Mouse (Mus musculus): ENCODE results near the gene Vsig1.

The Vsig1 gene

GRCm38 (mm10) chrX:140907360-140907759 is at the start of gene Vsig1:
Gene Vsig1 (plus strand): TSS chrX:140907608.
- DNase-seq (ENCODE audit: low spot score in 2 of 2) = no peak

GRCm38 (mm10) chrX:140862760-140863159 is 44.6 kb upstream of the Vsig1 start:
- DNase-seq (ENCODE audit: low spot score in 2 of 2) = no peak

- no peak for DNase-seq (ENCODE audit: low spot score in 2 of 2)
These were observed 44.0 kb upstream of the Vsig1 start for GRCm38 (mm10) chrX:140863431-140863830.

GRCm38 (mm10) chrX:140887193-140887592 is 20.2 kb upstream of the Vsig1 start:
- DNase-seq (ENCODE audit: low spot score in 2 of 2) = no peak

- no peak for DNase-seq (ENCODE audit: low spot score in 2 of 2)
These were observed 15.6 kb upstream of the Vsig1 start for GRCm38 (mm10) chrX:140891796-140892195.

- DNase-seq (ENCODE audit: low spot score in 2 of 2) = no peak
These were observed 3.9 kb upstream of the Vsig1 start for GRCm38 (mm10) chrX:140903487-140903886.

- DNase-seq (ENCODE audit: low spot score in 2 of 2) = no peak
These were observed 13.9 kb downstream of the Vsig1 start for GRCm38 (mm10) chrX:140921321-140921720.

- DNase-seq (ENCODE audit: low spot score in 2 of 2) = no peak
These were observed 24.7 kb downstream of the Vsig1 start for GRCm38 (mm10) chrX:140932066-140932465.

GRCm38 (mm10) chrX:140933263-140933662 is 25.9 kb downstream of the Vsig1 start:
- no peak for DNase-seq (ENCODE audit: low spot score in 2 of 2)

GRCm38 (mm10) chrX:140936271-140936670 is 28.9 kb downstream of the Vsig1 start:
- no peak for DNase-seq (ENCODE audit: low spot score in 2 of 2)

GRCm38 (mm10) chrX:140953618-140954017 is 46.2 kb downstream of the Vsig1 start:
- peak; percentile 16 to 32 for DNase-seq (ENCODE audit: low spot score in 2 of 2)

- DNase-seq (ENCODE audit: low spot score in 2 of 2) = peak; percentile 89 to 94
These were observed 49.0 kb downstream of the Vsig1 start, which contains the start of the genes Psmd10 and Atg4a for GRCm38 (mm10) chrX:140956272-140956940. Gene Psmd10 (minus strand): TSS chrX:140956728. Gene Atg4a (plus strand): TSS chrX:140956907.

- no peak for DNase-seq (ENCODE audit: low spot score in 2 of 2)
These were observed 49.6 kb downstream of the Vsig1 start for GRCm38 (mm10) chrX:140956959-140957358.

- DNase-seq (ENCODE audit: low spot score in 2 of 2) = no peak
These were observed 71.5 kb downstream of the Vsig1 start for GRCm38 (mm10) chrX:140978943-140979342.

- DNase-seq (ENCODE audit: low spot score in 2 of 2) = no peak
These were observed 72.1 kb downstream of the Vsig1 start for GRCm38 (mm10) chrX:140979546-140979945.

- no peak for DNase-seq (ENCODE audit: low spot score in 2 of 2)
These were observed 72.8 kb downstream of the Vsig1 start for GRCm38 (mm10) chrX:140980163-140980562.

- DNase-seq (ENCODE audit: low spot score in 2 of 2) = no peak
These were observed 76.0 kb downstream of the Vsig1 start for GRCm38 (mm10) chrX:140983206-140983960.

- DNase-seq (ENCODE audit: low spot score in 2 of 2) = no peak
These were observed 77.4 kb downstream of the Vsig1 start for GRCm38 (mm10) chrX:140984795-140985194.

GRCm38 (mm10) chrX:140985256-140985655 is 77.8 kb downstream of the Vsig1 start:
- DNase-seq (ENCODE audit: low spot score in 2 of 2) = no peak

All from spleen, postnatal 36 days (tissue).